Mouse (Mus musculus) stomach, embryonic 15.5 days (tissue): ENCODE measurements around the gene Fam229b. TPM values are rescaled to one million over a fixed set of nuclear protein-coding genes. Genes with fewer than 3 reads are reported as not detected.

ENCODE experiments used
- ATAC-seq: fragments of 200-750 bp; cut with Nextera tagmentation; 2 replicates; pipeline ENCODE4 v1.8.0; 2017; ENCODE audit warnings: low read depth, moderate number of reproducible peaks, moderate TSS enrichment; ENCODE audit not compliant: insufficient read depth, low FRiP score
- H3K27ac ChIP-seq: fragments of 300-500 bp; sonication (generic); 2 replicates; pipeline ENCODE4 v1.5.1; 2015; ENCODE audit warnings: mild to moderate bottlenecking, inconsistent platforms
- H3K27me3 ChIP-seq: fragments of 300-500 bp; sonication (generic); replicated peaks from 2 replicates; pipeline ENCODE4 v1.6.1; 2015; ENCODE audit warnings: inconsistent platforms
- H3K36me3 ChIP-seq: fragments of 300-500 bp; sonication (generic); 2 replicates; pipeline ENCODE4 v1.6.1; 2015; ENCODE audit warnings: inconsistent platforms
- H3K4me1 ChIP-seq: fragments of 300-500 bp; sonication (generic); 2 replicates; pipeline ENCODE4 v1.6.1; 2015; ENCODE audit warnings: inconsistent platforms
- H3K4me2 ChIP-seq: fragments of 300-500 bp; sonication (generic); 2 replicates; pipeline ENCODE4 v1.6.1; 2015; ENCODE audit warnings: mild to moderate bottlenecking, inconsistent platforms
- H3K4me3 ChIP-seq: fragments of 300-500 bp; sonication (generic); replicated peaks from 2 replicates; pipeline ENCODE4 v1.5.1; 2015; ENCODE audit warnings: inconsistent platforms
- H3K9ac ChIP-seq: fragments of 300-500 bp; sonication (generic); 2 replicates; pipeline ENCODE4 v1.6.1; 2015; ENCODE audit warnings: inconsistent platforms
- H3K9me3 ChIP-seq: fragments of 300-500 bp; sonication (generic); 2 replicates; pipeline ENCODE4 v1.6.1; 2016; ENCODE audit warnings: inconsistent platforms
- WGBS: fragments of 180-500 bp; shearing (Covaris S2); methylation state at CpG from one replicate; pipeline ENCODE4 v1.1.7; 2015; 5-methylcytosine and 5-hydroxymethylcytosine counted together
- polyA plus RNA-seq: library from polyadenylated mRNA; unstranded; fragments of >200 nt; fragmentation: Nextera tagmentation; extraction: Ambion mirVana; gene quantifications from 2 replicates; pipeline ENCODE4 v1.2.1, GENCODE M21; 2015

Gene Fam229b
- polyA plus RNA-seq, 1 experiment from 2014 or later: 8.7 TPM

- H3K9me3 ChIP-seq: no peaks in the 10 kb centered on the region
- no peaks in the 10 kb centered on the region for H3K27me3 ChIP-seq
- no peak overlapping the region for H3K4me3 ChIP-seq
- H3K4me1 ChIP-seq: no peaks in the 10 kb centered on the region
- H3K9ac ChIP-seq: no peak overlapping the region
- no peak overlapping the region for H3K4me2 ChIP-seq
- peaks cover 10% of the 10 kb centered on the region; the same call in 1 of the 2 replicates for H3K36me3 ChIP-seq
- WGBS: 57% methylated on average over 4 of the region's 4 CpGs
- ATAC-seq: no peak
- no peak overlapping the region for H3K27ac ChIP-seq
Observed at GRCm38 (mm10) chr10:39109489-39109874, 24.2 kb downstream of the Fam229b start.

GRCm38 (mm10) chr10:39108837-39109488 lies 24.8 kb downstream of the Fam229b start:
- WGBS: 51% methylated on average over 10 of the region's 10 CpGs
- ATAC-seq: no peak
- Histone ChIP-seq H3K27ac (no peak overlapping the region), H3K27me3 (no peaks in the 10 kb centered on the region), H3K4me2 (no peak overlapping the region), H3K9me3 (no peaks in the 10 kb centered on the region), H3K36me3 (peaks cover 10% of the 10 kb centered on the region; the same call in 1 of the 2 replicates), H3K4me3 (no peak overlapping the region), H3K9ac (no peak overlapping the region), H3K4me1 (no peaks in the 10 kb centered on the region)

- H3K9me3 ChIP-seq: no peaks in the 10 kb centered on the region
- H3K4me3 ChIP-seq: no peak overlapping the region
- H3K4me1 ChIP-seq: no peaks in the 10 kb centered on the region
- H3K27me3 ChIP-seq: no peaks in the 10 kb centered on the region
- no peak for ATAC-seq
- H3K4me2 ChIP-seq: no peak overlapping the region
- H3K27ac ChIP-seq: no peak overlapping the region
- H3K9ac ChIP-seq: no peak overlapping the region
- H3K36me3 ChIP-seq: peaks cover 10% of the 10 kb centered on the region; the same call in 1 of the 2 replicates
- 49% methylated on average over 4 of the region's 4 CpGs for WGBS
Observed at GRCm38 (mm10) chr10:39106935-39107334, 26.8 kb downstream of the Fam229b start.

- no peaks in the 10 kb centered on the region for H3K9me3 ChIP-seq
- no peaks in the 10 kb centered on the region for H3K4me1 ChIP-seq
- H3K9ac ChIP-seq: no peak overlapping the region
- no peak for ATAC-seq
- no peak overlapping the region for H3K4me2 ChIP-seq
- 44% methylated on average over 3 of the region's 3 CpGs for WGBS
- H3K27me3 ChIP-seq: no peaks in the 10 kb centered on the region
- H3K27ac ChIP-seq: no peak overlapping the region
- H3K4me3 ChIP-seq: no peak overlapping the region
- peaks cover 10% of the 10 kb centered on the region; the same call in 1 of the 2 replicates for H3K36me3 ChIP-seq
Observed at GRCm38 (mm10) chr10:39106413-39106812, 27.3 kb downstream of the Fam229b start.

GRCm38 (mm10) chr10:39104803-39105449 lies 28.8 kb downstream of the Fam229b start:
- Histone ChIP-seq H3K4me3 (no peak overlapping the region), H3K36me3 (peaks cover 8% of the 10 kb centered on the region; the same call in 1 of the 2 replicates), H3K9me3 (no peaks in the 10 kb centered on the region), H3K9ac (no peak overlapping the region), H3K27ac (no peak overlapping the region), H3K27me3 (no peaks in the 10 kb centered on the region), H3K4me2 (no peak overlapping the region), H3K4me1 (no peaks in the 10 kb centered on the region)
- ATAC-seq: no peak
- 86% methylated on average over 8 of the region's 8 CpGs for WGBS

- 94% methylated on average over 10 of the region's 10 CpGs for WGBS
- ATAC-seq: no peak
Observed at GRCm38 (mm10) chr10:39098746-39099145, 35.0 kb downstream of the Fam229b start.

GRCm38 (mm10) chr10:39096981-39097380 lies 36.7 kb downstream of the Fam229b start:
- no peaks in the 10 kb centered on the region for H3K9me3 ChIP-seq
- H3K27me3 ChIP-seq: no peaks in the 10 kb centered on the region
- no peak overlapping the region for H3K4me2 ChIP-seq
- peaks cover 10% of the 10 kb centered on the region; the same call in 1 of the 2 replicates for H3K36me3 ChIP-seq
- no peaks in the 10 kb centered on the region for H3K4me1 ChIP-seq
- WGBS: 81% methylated on average over 9 of the region's 9 CpGs
- no peak overlapping the region for H3K9ac ChIP-seq
- H3K4me3 ChIP-seq: no peak overlapping the region
- ATAC-seq: no peak
- H3K27ac ChIP-seq: no peak overlapping the region

More at GRCm38 (mm10) chr10:39098746-39099145, 35.0 kb downstream of the Fam229b start:
- no peak overlapping the region for H3K27ac ChIP-seq
- no peaks in the 10 kb centered on the region for H3K9me3 ChIP-seq
- no peak overlapping the region for H3K9ac ChIP-seq
- no peak overlapping the region for H3K4me2 ChIP-seq
- H3K36me3 ChIP-seq: peaks cover 10% of the 10 kb centered on the region; the same call in 1 of the 2 replicates
- H3K27me3 ChIP-seq: no peaks in the 10 kb centered on the region
- no peak overlapping the region for H3K4me3 ChIP-seq
- H3K4me1 ChIP-seq: no peaks in the 10 kb centered on the region

GRCm38 (mm10) chr10:39072048-39072447 lies 61.7 kb downstream of the Fam229b start:
- Histone ChIP-seq H3K9ac (no peak overlapping the region), H3K27me3 (no peaks in the 10 kb centered on the region), H3K27ac (no peak overlapping the region), H3K9me3 (no peaks in the 10 kb centered on the region), H3K4me1 (no peaks in the 10 kb centered on the region), H3K36me3 (peaks cover 9% of the 10 kb centered on the region; the same call in 1 of the 2 replicates), H3K4me2 (no peak overlapping the region), H3K4me3 (no peak overlapping the region)
- WGBS: 82% methylated on average over 4 of the region's 4 CpGs
- ATAC-seq: no peak

Other genes starting within 250 kb of the Fam229b start
- 52.5 and 61.1 TPM in 2 replicates for gene Lama4, start 168.4 kb downstream of the Fam229b start, polyA plus RNA-seq
- gene Tube1, start 62 bp upstream of the Fam229b start, polyA plus RNA-seq: 14.7 and 14.8 TPM in 2 replicates
- gene Ccn6, start 29.9 kb upstream of the Fam229b start, polyA plus RNA-seq: 0.33 and 0.52 TPM in 2 replicates
- 22.1 and 27.7 TPM in 2 replicates for gene Fyn, start 234.9 kb upstream of the Fam229b start, polyA plus RNA-seq